Mouse (Mus musculus) MEL (cell line): ENCODE results near the gene Ciart.

ENCODE experiments used
- CTCF ChIP-seq, 3 experiments: IDR thresholded peaks in 2 of 3; conservative IDR thresholded peaks in 1 of 3; 2 replicates each; pipeline ENCODE4 v1.5.1; 2011 to 2012; ENCODE audit warnings: low read length in 3 of 3, low read depth in 2 of 3, mild to moderate bottlenecking in 2 of 3, improper control_type of control experiment in 1 of 3, inconsistent platforms in 1 of 3, mixed read lengths in 1 of 3, moderate library complexity in 1 of 3; ENCODE audit not compliant: control insufficient read depth in 1 of 3, insufficient read depth in 1 of 3, poor library complexity in 1 of 3, severe bottlenecking in 1 of 3
- ETS1 ChIP-seq: IDR thresholded peaks from 2 replicates; pipeline ENCODE4 v1.6.1; 2012; ENCODE audit warnings: low read depth, mild to moderate bottlenecking, inconsistent platforms, low read length, improper control_type of control experiment, moderate library complexity
- MEF2A ChIP-seq: IDR thresholded peaks from 2 replicates; pipeline ENCODE4 v1.6.1; 2014; ENCODE audit warnings: low read depth, mild to moderate bottlenecking, inconsistent platforms, low read length, improper control_type of control experiment; ENCODE audit not compliant: poor library complexity, insufficient replicate concordance, severe bottlenecking; ENCODE audit errors: extremely low read depth
- POLR2A ChIP-seq, 2 experiments: IDR thresholded peaks; 2 replicates each; pipeline ENCODE4 v1.6.1; 2011 to 2012; ENCODE audit warnings: low read length in 2 of 2, mild to moderate bottlenecking in 2 of 2, control low read depth in 1 of 2, improper control_type of control experiment in 1 of 2, low read depth in 1 of 2, moderate library complexity in 1 of 2; ENCODE audit not compliant: control insufficient read depth in 1 of 2, insufficient read depth in 1 of 2, poor library complexity in 1 of 2
- USF1 ChIP-seq: IDR thresholded peaks from 2 replicates; pipeline ENCODE4 v1.6.1; 2014; ENCODE audit warnings: low read depth, mild to moderate bottlenecking, inconsistent platforms, low read length, improper control_type of control experiment, moderate library complexity

GRCm38 (mm10) chr3:95905940-95906492, 24.0 kb upstream of the Ciart start:
- no peak for TF ChIP-seq POLR2A (IDR thresholded peaks at IDR 0.05; ENCODE audit: control insufficient read depth in 1 of 2, insufficient read depth in 1 of 2, low read depth in 1 of 2, low read length in 2 of 2, poor library complexity in 1 of 2)
- no peak for TF ChIP-seq USF1
- TF ChIP-seq MEF2A: no peak
- no peak for TF ChIP-seq ETS1
- peak; percentile 58 to 90 (median 86) for TF ChIP-seq CTCF (IDR thresholded peaks at IDR 0.05 in 2 of 3, conservative IDR thresholded peaks at IDR 0.05 in 1 of 3; ENCODE audit: control insufficient read depth in 1 of 3, insufficient read depth in 1 of 3, low read depth in 2 of 3, low read length in 3 of 3, poor library complexity in 1 of 3, severe bottlenecking in 1 of 3)
